8 mouse cellular contexts compared by ENCODE assay signal in genomic region chr7:112336213-112336631, GRCm38 (mm10).
DNase-seq lines count a peak whose midpoint lies in the region; ATAC-seq and TF ChIP-seq lines count a peak whose summit lies in the region.
"Had no signal": no experiment of that assay in that cellular context is flagged by ENCODE, and none has a peak within 500 bp of the region (broad histone marks: within the 10 kb centered on the region; RNA-seq: fewer than 3 reads in every experiment).

No protein-coding gene starts in this region.

- peak overlapping the region; percentile 37 for H3K27ac ChIP-seq in embryonic fibroblast, embryonic 13.5 days (ENCODE audit: insufficient read depth, low read length)
- H3K27ac ChIP-seq in heart, embryonic 15.5 days = peak overlapping the region; percentile 53
- H3K27ac ChIP-seq: macrophage had no signal

- 57% methylated on average over 6 of the region's 6 CpGs for WGBS in heart, embryonic 15.5 days

- TF ChIP-seq POLR2A in embryonic fibroblast, embryonic 13.5 days (IDR thresholded peaks at IDR 0.05; ENCODE audit: low read depth, low read length) = no peak

- peaks cover 25% of the 10 kb centered on the region for H3K4me1 ChIP-seq in embryonic fibroblast, embryonic 13.5 days (ENCODE audit: control insufficient read depth, insufficient read depth, low read length)
- peaks cover 43% of the 10 kb centered on the region for H3K4me1 ChIP-seq in heart, embryonic 15.5 days (replicated peaks)

- no peak overlapping the region for H3K4me3 ChIP-seq in embryonic fibroblast, embryonic 13.5 days (ENCODE audit: insufficient read depth, low read length)
- H3K4me3 ChIP-seq in heart, embryonic 15.5 days = no peak overlapping the region

- peaks cover 74% of the 10 kb centered on the region for H3K36me3 ChIP-seq in heart, embryonic 15.5 days

- peak; percentile 74 to 82 for DNase-seq in cerebellum, postnatal 14 days
- DNase-seq in left cerebral cortex, adult 18-20 months (ENCODE audit: low spot score in 2 of 2) = peak; percentile 67 to 83
- peak; percentile 85 for DNase-seq in skeletal muscle tissue, adult 2 months (ENCODE audit: low read depth, low spot score)
- no peak for DNase-seq in kidney, adult 18-20 months
- DNase-seq in spleen, adult 12 weeks (ENCODE audit: low spot score) = no peak

- no peak overlapping the region for H3K4me2 ChIP-seq in heart, embryonic 15.5 days

- no peaks in the 10 kb centered on the region for H3K27me3 ChIP-seq in heart, embryonic 15.5 days

- no peak for TF ChIP-seq CTCF in embryonic fibroblast, embryonic 13.5 days (IDR thresholded peaks at IDR 0.05; ENCODE audit: borderline replicate concordance, insufficient read depth, low read length)

- no peak for ATAC-seq in heart, embryonic 15.5 days (replicated peaks; ENCODE audit: insufficient number of reproducible peaks, insufficient read depth, low FRiP score, low read depth)

- no peaks in the 10 kb centered on the region for H3K9me3 ChIP-seq in heart, embryonic 15.5 days (replicated peaks)

- no peak overlapping the region for H3K9ac ChIP-seq in heart, embryonic 15.5 days

Comparison
In these comparisons a context has a peak if more than half of its experiments do, and no peak if none do; other contexts are left out.
1. DNase-seq: peak in cerebellum, postnatal 14 days (2 of 2), left cerebral cortex, adult 18-20 months (2 of 2) and skeletal muscle tissue, adult 2 months (single experiment); none in kidney, adult 18-20 months (single experiment) and spleen, adult 12 weeks (single experiment).